Mouse (Mus musculus) MEL (cell line): ENCODE measurements around the gene Gm3115. TPM values are rescaled to one million over a fixed set of nuclear protein-coding genes. Genes with fewer than 3 reads are reported as not detected.
"Not testable (repeated sequence)": the region's sequence is repeated elsewhere in the genome, so short reads cannot be mapped to it uniquely, and the experiment has no call there.

Experiments
- DNase-seq: peaks from one replicate; pipeline ENCODE4 v3.0.0; 2011; ENCODE audit warnings: low read depth, low spot score
- H3K27ac ChIP-seq: 2 replicates; pipeline ENCODE4 v1.5.1; 2012; ENCODE audit warnings: low read depth, mild to moderate bottlenecking, control low read depth, low read length, moderate library complexity; ENCODE audit not compliant: control insufficient read depth
- H3K27me3 ChIP-seq, 2 experiments: fragments of 150-350 bp in 1 of 2; sonication (generic) in 1 of 2; 2 replicates each; pipeline ENCODE4 v1.6.1; 2012; ENCODE audit warnings: low read length in 2 of 2, mild to moderate bottlenecking in 2 of 2, improper control_type of control experiment in 1 of 2, moderate library complexity in 1 of 2; ENCODE audit not compliant: insufficient read depth in 2 of 2, control insufficient read depth in 1 of 2
- H3K36me3 ChIP-seq, 2 experiments: 2 replicates each; pipeline ENCODE4 v1.6.1; 2012 to 2014; ENCODE audit warnings: low read length in 2 of 2, improper control_type of control experiment in 1 of 2, inconsistent platforms in 1 of 2, mild to moderate bottlenecking in 1 of 2; ENCODE audit not compliant: insufficient read depth in 2 of 2, control insufficient read depth in 1 of 2
- H3K4me1 ChIP-seq, 2 experiments: fragments of 150-350 bp in 1 of 2; sonication (generic) in 1 of 2; 2 replicates each; pipeline ENCODE4 v1.6.1; 2012; ENCODE audit warnings: low read length in 2 of 2, improper control_type of control experiment in 1 of 2, mild to moderate bottlenecking in 1 of 2; ENCODE audit not compliant: insufficient read depth in 2 of 2, control insufficient read depth in 1 of 2
- H3K4me3 ChIP-seq, 2 experiments: fragments of 150-350 bp in 1 of 2; sonication (generic) in 1 of 2; 2 replicates each; pipeline ENCODE4 v1.5.1; 2012; ENCODE audit warnings: low read depth in 2 of 2, low read length in 2 of 2, mild to moderate bottlenecking in 2 of 2, moderate library complexity in 2 of 2, control low read depth in 1 of 2, improper control_type of control experiment in 1 of 2; ENCODE audit not compliant: control insufficient read depth in 1 of 2, insufficient read depth in 1 of 2
- H3K79me2 ChIP-seq: 2 replicates; pipeline ENCODE4 v1.6.1; 2012; ENCODE audit warnings: mild to moderate bottlenecking, low read length, moderate library complexity; ENCODE audit not compliant: control insufficient read depth, poor library complexity, insufficient read depth
- H3K9ac ChIP-seq: 2 replicates; pipeline ENCODE4 v1.6.1; 2012; ENCODE audit warnings: low read depth, mild to moderate bottlenecking, control low read depth, low read length, moderate library complexity; ENCODE audit not compliant: control insufficient read depth, poor library complexity, severe bottlenecking
- H3K9me3 ChIP-seq: fragments of 150-350 bp; sonication (generic); replicated peaks from 2 replicates; pipeline ENCODE4 v1.6.1; 2012; ENCODE audit warnings: mild to moderate bottlenecking, low read length, improper control_type of control experiment, moderate library complexity; ENCODE audit not compliant: insufficient read depth
- polyA plus RNA-seq, 2 experiments: library from polyadenylated mRNA; stranded (reverse) in 1 of 2; unstranded in 1 of 2; fragments of >175 nt in 1 of 2; fragments of >200 nt in 1 of 2; gene quantifications; 2 replicates each; pipeline versions ENCODE4 v1.2.1 to v1.2.4; 2012; ENCODE audit warnings: low replicate concordance in 2 of 2, low read depth in 1 of 2; ENCODE audit not compliant: insufficient read length in 2 of 2, insufficient read depth in 1 of 2, missing spikeins in 1 of 2
- total RNA-seq: library from RNA; depleted of rRNA; stranded (reverse); fragments of 300-350 nt; gene quantifications from 2 replicates; pipeline ENCODE4 v1.2.3, GENCODE M21; 2012; rRNA removed

Gene Gm3115
- total RNA-seq = not detected in 2 replicates
- not detected for polyA plus RNA-seq

GRCm38 (mm10) chr14:4083820-4084219 is at the start of gene Gm3115:
Gm3115 (plus strand) TSS chr14:4084120.
- H3K9ac ChIP-seq, H3K27me3 ChIP-seq, H3K36me3 ChIP-seq, H3K4me1 ChIP-seq, H3K9me3 ChIP-seq, H3K4me3 ChIP-seq, H3K79me2 ChIP-seq, DNase-seq, H3K27ac ChIP-seq: not testable (repeated sequence)

- not testable (repeated sequence) for H3K4me3 ChIP-seq, H3K9me3 ChIP-seq
These were observed 26.5 kb downstream of the Gm3115 start, which contains the start of gene Gm8108 for GRCm38 (mm10) chr14:4110426-4110825. Gm8108 (plus strand) TSS chr14:4110526.

GRCm38 (mm10) chr14:4141646-4142045 is 57.7 kb downstream of the Gm3115 start:
- not testable (repeated sequence) for H3K36me3 ChIP-seq, H3K27me3 ChIP-seq, H3K4me1 ChIP-seq, H3K9ac ChIP-seq, H3K9me3 ChIP-seq, H3K79me2 ChIP-seq, H3K27ac ChIP-seq, DNase-seq, H3K4me3 ChIP-seq

More at GRCm38 (mm10) chr14:4110426-4110825, 26.5 kb downstream of the Gm3115 start, which contains the start of gene Gm8108:
- not testable (repeated sequence) for DNase-seq, H3K36me3 ChIP-seq, H3K4me1 ChIP-seq, H3K9ac ChIP-seq, H3K79me2 ChIP-seq, H3K27ac ChIP-seq, H3K27me3 ChIP-seq

Other genes starting within 250 kb of the Gm3115 start
- not detected in 2 replicates for gene Gm3033, start 237.9 kb upstream of the Gm3115 start, total RNA-seq
- gene Gm3033, start 237.9 kb upstream of the Gm3115 start, polyA plus RNA-seq = not detected
- not detected in 2 replicates for gene Gm2916, start 199.9 kb upstream of the Gm3115 start, total RNA-seq
- not detected for gene Gm2916, start 199.9 kb upstream of the Gm3115 start, polyA plus RNA-seq
- gene Gm3029, start 152.4 kb upstream of the Gm3115 start, total RNA-seq = not detected in 2 replicates
- not detected for gene Gm3029, start 152.4 kb upstream of the Gm3115 start, polyA plus RNA-seq
- not detected in 2 replicates for gene Gm3095, start 120.6 kb upstream of the Gm3115 start, total RNA-seq
- gene Gm3095, start 120.6 kb upstream of the Gm3115 start, polyA plus RNA-seq = not detected
- gene Gm3099, start 85.7 kb upstream of the Gm3115 start, total RNA-seq = not detected in 2 replicates
- gene Gm3099, start 85.7 kb upstream of the Gm3115 start, polyA plus RNA-seq = not detected
- gene Gm5796, start 60.2 kb upstream of the Gm3115 start, total RNA-seq = not detected in 2 replicates
- not detected for gene Gm5796, start 60.2 kb upstream of the Gm3115 start, polyA plus RNA-seq
- gene Gm8108, start 26.4 kb downstream of the Gm3115 start, total RNA-seq = not detected in 2 replicates
- gene Gm8108, start 26.4 kb downstream of the Gm3115 start, polyA plus RNA-seq = not detected
- not detected in 2 replicates for gene Gm3127, start 80.9 kb downstream of the Gm3115 start, total RNA-seq
- gene Gm3127, start 80.9 kb downstream of the Gm3115 start, polyA plus RNA-seq = not detected
- not detected in 2 replicates for gene Gm2974, start 98.5 kb downstream of the Gm3115 start, total RNA-seq
- not detected for gene Gm2974, start 98.5 kb downstream of the Gm3115 start, polyA plus RNA-seq
- gene Gm3138, start 165.5 kb downstream of the Gm3115 start, total RNA-seq = not detected in 2 replicates
- gene Gm3138, start 165.5 kb downstream of the Gm3115 start, polyA plus RNA-seq = not detected
- gene Gm3149, start 233.2 kb downstream of the Gm3115 start, total RNA-seq = not detected in 2 replicates
- gene Gm3149, start 233.2 kb downstream of the Gm3115 start, polyA plus RNA-seq = not detected